Mouse (Mus musculus) stomach, postnatal 0 days (tissue): ENCODE results near the gene Ccl5. TPM values are rescaled to one million over a fixed set of nuclear protein-coding genes. Genes with fewer than 3 reads are reported as not detected.

Source experiments
- ATAC-seq: fragments of 200-750 bp; cut with Nextera tagmentation; 2 replicates; pipeline ENCODE4 v1.8.0; 2017; ENCODE audit not compliant: low FRiP score, low TSS enrichment
- DNase-seq: peaks from one replicate; pipeline ENCODE4 v3.0.0-alpha.2; 2016; ENCODE audit warnings: low spot score
- H3K27ac ChIP-seq: fragments of 300-500 bp; sonication (generic); replicated peaks from 2 replicates; pipeline ENCODE4 v1.5.1; 2014; ENCODE audit warnings: mild to moderate bottlenecking, control low read depth
- H3K27me3 ChIP-seq: fragments of 300-500 bp; sonication (generic); 2 replicates; pipeline ENCODE4 v1.6.1; 2014; ENCODE audit warnings: low read length; ENCODE audit not compliant: control insufficient read depth, insufficient read depth
- H3K36me3 ChIP-seq: fragments of 300-500 bp; sonication (generic); 2 replicates; pipeline ENCODE4 v1.6.1; 2014; ENCODE audit warnings: low read length, mixed read lengths; ENCODE audit not compliant: control insufficient read depth, insufficient read depth
- H3K4me1 ChIP-seq: fragments of 300-500 bp; sonication (generic); replicated peaks from 2 replicates; pipeline ENCODE4 v1.6.1; 2014; ENCODE audit warnings: antibody characterized with exemption; ENCODE audit not compliant: control insufficient read depth, insufficient read depth
- H3K4me2 ChIP-seq: fragments of 300-500 bp; sonication (generic); replicated peaks from 2 replicates; pipeline ENCODE4 v1.6.1; 2014; ENCODE audit warnings: low read depth, mild to moderate bottlenecking, control low read depth, moderate library complexity
- H3K4me3 ChIP-seq: fragments of 300-500 bp; sonication (generic); 2 replicates; pipeline ENCODE4 v1.5.1; 2014; ENCODE audit warnings: low read depth, low read length, control low read depth
- H3K9ac ChIP-seq: fragments of 300-500 bp; sonication (generic); 2 replicates; pipeline ENCODE4 v1.6.1; 2014; ENCODE audit warnings: mild to moderate bottlenecking, low read length, control low read depth, mixed read lengths
- H3K9me3 ChIP-seq: fragments of 300-500 bp; sonication (generic); 2 replicates; pipeline ENCODE4 v1.6.1; 2016; ENCODE audit warnings: low read length; ENCODE audit not compliant: control insufficient read depth
- CTCF ChIP-seq: IDR thresholded peaks from 2 replicates; pipeline ENCODE4 v1.5.1; 2016; ENCODE audit warnings: antibody characterized with exemption, low read depth, mild to moderate bottlenecking, moderate library complexity
- EP300 ChIP-seq: optimal IDR thresholded peaks from 2 replicates; pipeline ENCODE3; 2016; ENCODE audit warnings: antibody characterized with exemption
- WGBS: fragments of 180-500 bp; shearing (Covaris S2); extraction: QIAGEN DNeasy Blood & Tissue Kit; methylation state at CpG from one replicate; pipeline ENCODE4 v1.1.7; 2014; 5-methylcytosine and 5-hydroxymethylcytosine counted together
- polyA plus RNA-seq: library from polyadenylated mRNA; unstranded; fragments of >200 nt; fragmentation: Nextera tagmentation; extraction: Ambion mirVana; gene quantifications from 2 replicates; pipeline ENCODE4 v1.2.1, GENCODE M21; 2015

The Ccl5 gene
- polyA plus RNA-seq, 1 experiment from 2014 or later, result 1.1 TPM

- Histone ChIP-seq H3K4me2 (peak overlapping the region; percentile 45), H3K4me3 (peak overlapping the region; percentile 13; the same call in 1 of the 2 replicates), H3K27ac (no peak overlapping the region), H3K9me3 (no peaks in the 10 kb centered on the region), H3K9ac (no peak overlapping the region), H3K4me1 (0 out of 2 replicates have a peak, but pooled peaks cover 2% of the 10 kb centered on the region), H3K36me3 (no peaks in the 10 kb centered on the region), H3K27me3 (no peaks in the 10 kb centered on the region)
- peak; percentile 63; the same call in 1 of the 2 replicates for ATAC-seq
- TF ChIP-seq EP300 (no peak), CTCF (no peak)
- 30% methylated on average over 13 of the region's 13 CpGs for WGBS
- peak; percentile 58 for DNase-seq
Observed at GRCm38 (mm10) chr11:83534609-83535423, 4.5 kb upstream of the Ccl5 start.

- TF ChIP-seq EP300 (no peak), CTCF (no peak)
- H3K9ac ChIP-seq, result no peak overlapping the region
- H3K27ac ChIP-seq, result no peak overlapping the region
- H3K27me3 ChIP-seq, result no peaks in the 10 kb centered on the region
- no peaks in the 10 kb centered on the region for H3K36me3 ChIP-seq
- H3K4me3 ChIP-seq, result no peak overlapping the region
- peak overlapping the region; percentile 45 for H3K4me2 ChIP-seq
- H3K4me1 ChIP-seq, result 0 out of 2 replicates have a peak, but pooled peaks cover 2% of the 10 kb centered on the region
- DNase-seq (no peak), ATAC-seq (no peak)
- WGBS, result 67% methylated on average over 8 of the region's 8 CpGs
- H3K9me3 ChIP-seq, result no peaks in the 10 kb centered on the region
Observed at GRCm38 (mm10) chr11:83534143-83534542, 3.8 kb upstream of the Ccl5 start.

- no peak for DNase-seq
- Histone ChIP-seq H3K4me3 (no peak overlapping the region), H3K36me3 (no peaks in the 10 kb centered on the region), H3K9me3 (no peaks in the 10 kb centered on the region), H3K4me1 (0 out of 2 replicates have a peak, but pooled peaks cover 2% of the 10 kb centered on the region), H3K27ac (no peak overlapping the region), H3K27me3 (no peaks in the 10 kb centered on the region), H3K4me2 (no peak overlapping the region), H3K9ac (no peak overlapping the region)
- 90% methylated on average over 1 of the region's 1 CpGs for WGBS
- no peak for TF ChIP-seq EP300
- TF ChIP-seq CTCF, result no peak
- ATAC-seq, result no peak
Observed at GRCm38 (mm10) chr11:83533192-83533591, 2.9 kb upstream of the Ccl5 start.

GRCm38 (mm10) chr11:83529024-83529423 is 1.3 kb downstream of the Ccl5 start:
- H3K4me2 ChIP-seq, result no peak overlapping the region
- DNase-seq, result no peak
- no peaks in the 10 kb centered on the region for H3K27me3 ChIP-seq
- H3K4me1 ChIP-seq, result no peaks in the 10 kb centered on the region
- no peak overlapping the region for H3K27ac ChIP-seq
- H3K4me3 ChIP-seq, result no peak overlapping the region
- no peaks in the 10 kb centered on the region for H3K36me3 ChIP-seq
- H3K9me3 ChIP-seq, result no peaks in the 10 kb centered on the region
- ATAC-seq, result no peak
- WGBS, result 71% methylated on average over 12 of the region's 12 CpGs
- TF ChIP-seq CTCF, result no peak
- TF ChIP-seq EP300, result no peak
- H3K9ac ChIP-seq, result no peak overlapping the region

- ATAC-seq, result no peak
- H3K36me3 ChIP-seq, result no peaks in the 10 kb centered on the region
- 87% methylated on average over 3 of the region's 3 CpGs for WGBS
Observed at GRCm38 (mm10) chr11:83522075-83522474, 8.2 kb downstream of the Ccl5 start, which contains the start of gene Heatr9. Gene Heatr9 (minus strand): TSS chr11:83522175.

GRCm38 (mm10) chr11:83518371-83518770 is 11.9 kb downstream of the Ccl5 start:
- no peaks in the 10 kb centered on the region for H3K27me3 ChIP-seq
- H3K4me1 ChIP-seq, result no peaks in the 10 kb centered on the region
- no peak for DNase-seq
- no peak for TF ChIP-seq EP300
- TF ChIP-seq CTCF, result no peak
- H3K9me3 ChIP-seq, result no peaks in the 10 kb centered on the region
- H3K9ac ChIP-seq, result no peak overlapping the region
- WGBS, result 68% methylated on average over 6 of the region's 6 CpGs
- H3K27ac ChIP-seq, result no peak overlapping the region
- H3K4me3 ChIP-seq, result no peak overlapping the region
- H3K36me3 ChIP-seq, result no peaks in the 10 kb centered on the region
- no peak overlapping the region for H3K4me2 ChIP-seq
- no peak for ATAC-seq

More at GRCm38 (mm10) chr11:83522075-83522474, 8.2 kb downstream of the Ccl5 start, which contains the start of gene Heatr9:
- TF ChIP-seq EP300 (no peak), CTCF (no peak)
- no peak within 1 kb of the TSS for H3K9ac ChIP-seq
- no peak within 1 kb of the TSS for H3K4me2 ChIP-seq
- H3K4me1 ChIP-seq, result no peaks in the 10 kb centered on the region
- no peaks in the 10 kb centered on the region for H3K9me3 ChIP-seq
- H3K27ac ChIP-seq, result no peak within 1 kb of the TSS
- DNase-seq, result no peak
- no peak within 1 kb of the TSS for H3K4me3 ChIP-seq
- no peaks in the 10 kb centered on the region for H3K27me3 ChIP-seq
